Mouse (Mus musculus) small intestine, adult 2 months (tissue): Measurements from ENCODE around the gene Igfbp3.

Source experiments
- CTCF ChIP-seq: fragments of 200-500 bp; IDR thresholded peaks from 2 replicates; pipeline ENCODE4 v1.5.1; 2012; ENCODE audit warnings: low read depth, mild to moderate bottlenecking, control low read depth, inconsistent platforms, low read length, moderate library complexity, mixed read lengths; ENCODE audit not compliant: insufficient replicate concordance, insufficient read length; ENCODE audit errors: extremely low read depth
- POLR2A ChIP-seq: fragments of 200-500 bp; IDR thresholded peaks from 2 replicates; pipeline ENCODE4 v1.6.1; 2012; ENCODE audit warnings: low read depth, mild to moderate bottlenecking, control low read depth, inconsistent platforms, low read length, moderate library complexity

DNA sequence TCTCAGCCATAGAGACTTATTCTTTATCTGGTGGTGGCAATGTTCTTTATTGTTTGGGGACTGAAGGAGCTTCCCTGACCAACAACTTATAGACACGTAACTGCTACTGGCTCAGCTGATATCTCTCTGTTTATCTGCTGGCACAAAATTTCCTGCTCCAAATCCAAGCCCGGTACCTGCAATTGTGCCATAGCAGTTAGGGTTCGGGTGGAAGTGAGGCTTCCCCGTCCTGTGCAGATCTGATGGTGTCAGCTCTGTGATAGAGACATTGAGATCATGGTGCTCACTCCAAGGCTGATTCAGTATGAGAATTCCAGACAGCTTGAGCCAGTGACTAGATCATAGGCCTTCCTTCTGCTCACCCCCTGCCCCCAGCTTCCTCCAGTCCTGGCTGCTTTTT is 18.2 kb upstream of the Igfbp3 start:
- TF ChIP-seq CTCF (no peak), POLR2A (no peak)
